Mouse (Mus musculus) spleen, adult 2 months (tissue): ENCODE measurements around the gene Erbb3.

ENCODE experiments used
- CTCF ChIP-seq: fragments of 200-500 bp; IDR thresholded peaks from 2 replicates; pipeline ENCODE4 v1.5.1; 2011; ENCODE audit warnings: mild to moderate bottlenecking, inconsistent platforms; ENCODE audit not compliant: insufficient read depth, insufficient read length, insufficient replicate concordance; ENCODE audit errors: extremely low read depth
- POLR2A ChIP-seq: fragments of 200-500 bp; IDR thresholded peaks from 2 replicates; pipeline ENCODE4 v1.6.1; 2011; ENCODE audit warnings: low read depth, low read length, inconsistent platforms

DNA sequence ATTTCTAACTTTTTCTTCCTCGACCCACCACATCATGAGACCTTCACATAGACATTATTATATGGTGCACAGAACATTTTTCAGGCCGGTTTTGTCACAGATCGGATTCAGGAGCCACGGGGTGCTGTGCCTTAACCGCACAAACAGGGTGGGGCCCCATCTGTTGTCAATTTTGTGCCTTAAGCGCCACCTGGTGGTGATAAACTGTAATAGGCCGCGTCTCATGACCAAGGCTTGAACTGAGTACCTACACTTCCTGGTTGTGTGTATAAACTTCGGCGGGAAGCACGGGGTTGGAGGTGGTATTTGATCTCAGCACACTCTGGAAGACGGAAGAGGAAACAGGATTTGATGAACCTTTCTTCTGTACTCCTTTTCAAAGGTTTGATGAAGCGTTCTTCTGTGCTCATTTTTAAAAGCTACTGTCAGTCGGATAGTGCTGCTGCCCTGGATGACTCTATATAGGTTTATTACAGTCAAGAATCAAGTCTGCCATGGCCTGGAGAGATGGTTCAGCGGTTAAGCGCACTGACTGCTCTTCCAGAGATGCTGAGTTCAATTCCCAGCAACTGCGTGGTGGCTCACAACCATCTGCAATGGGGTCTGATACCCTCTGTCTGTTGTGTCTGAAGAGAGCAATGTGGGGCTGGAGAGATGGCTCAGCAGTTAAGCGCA is 53.0 kb downstream of the Erbb3 start:
- TF ChIP-seq CTCF: peak; percentile 80; the same call in 1 of the 2 replicates
- TF ChIP-seq POLR2A: no peak
